Mouse (Mus musculus) heart, embryonic 14.5 days (tissue): Measurements from ENCODE around the gene Abraxas2. TPM values are rescaled to one million over a fixed set of nuclear protein-coding genes. Genes with fewer than 3 reads are reported as not detected.

ENCODE experiments used
- ATAC-seq: fragments of 200-750 bp; cut with Nextera tagmentation; 2 replicates; pipeline ENCODE4 v1.8.0; 2017; ENCODE audit warnings: low read depth, moderate TSS enrichment; ENCODE audit not compliant: insufficient number of reproducible peaks, insufficient read depth, low FRiP score
- H3K27ac ChIP-seq, 2 experiments: fragments of 200-500 bp in 1 of 2; fragments of 300-500 bp in 1 of 2; sonication (generic) in 1 of 2; replicated peaks in 1 of 2; 2 replicates each; pipeline ENCODE4 v1.5.1; 2012 to 2014; ENCODE audit warnings: low read depth in 2 of 2, low read length in 2 of 2, control low read depth in 1 of 2, mild to moderate bottlenecking in 1 of 2, mixed read lengths in 1 of 2; ENCODE audit not compliant: control insufficient read depth in 1 of 2, insufficient read depth in 1 of 2
- H3K27me3 ChIP-seq: fragments of 300-500 bp; sonication (generic); 2 replicates; pipeline ENCODE4 v1.6.1; 2014; ENCODE audit warnings: mild to moderate bottlenecking, low read length, control low read depth; ENCODE audit not compliant: control insufficient read depth, insufficient read depth
- H3K36me3 ChIP-seq: fragments of 300-500 bp; sonication (generic); 2 replicates; pipeline ENCODE4 v1.6.1; 2014; ENCODE audit warnings: mild to moderate bottlenecking, control low read depth, low read length, mixed read lengths; ENCODE audit not compliant: control insufficient read depth, insufficient read depth
- H3K4me1 ChIP-seq, 2 experiments: fragments of 200-500 bp in 1 of 2; fragments of 300-500 bp in 1 of 2; sonication (generic) in 1 of 2; 2 replicates each; pipeline ENCODE4 v1.6.1; 2012 to 2014; ENCODE audit warnings: low read length in 2 of 2, control low read depth in 1 of 2, mixed read lengths in 1 of 2; ENCODE audit not compliant: control insufficient read depth in 2 of 2, insufficient read depth in 2 of 2
- H3K4me2 ChIP-seq: fragments of 300-500 bp; sonication (generic); 2 replicates; pipeline ENCODE4 v1.6.1; 2014; ENCODE audit warnings: mild to moderate bottlenecking, low read length
- H3K4me3 ChIP-seq, 2 experiments: fragments of 200-500 bp in 1 of 2; fragments of 300-500 bp in 1 of 2; sonication (generic) in 1 of 2; 2 replicates each; pipeline ENCODE4 v1.5.1; 2012 to 2014; ENCODE audit warnings: low read length in 2 of 2, mild to moderate bottlenecking in 2 of 2, control low read depth in 1 of 2, low read depth in 1 of 2, moderate library complexity in 1 of 2; ENCODE audit not compliant: control insufficient read depth in 1 of 2, insufficient read depth in 1 of 2
- H3K9ac ChIP-seq: fragments of 300-500 bp; sonication (generic); 2 replicates; pipeline ENCODE4 v1.6.1; 2014; ENCODE audit warnings: mild to moderate bottlenecking, low read length
- H3K9me3 ChIP-seq: fragments of 300-500 bp; sonication (generic); 2 replicates; pipeline ENCODE4 v1.6.1; 2016; ENCODE audit warnings: low read length, control low read depth; ENCODE audit not compliant: control insufficient read depth
- WGBS: fragments of 180-500 bp; shearing (Covaris S2); extraction: QIAGEN DNeasy Blood & Tissue Kit; methylation state at CpG from one replicate; pipeline ENCODE4 v1.1.7; 2014; 5-methylcytosine and 5-hydroxymethylcytosine counted together
- polyA plus RNA-seq: library from polyadenylated mRNA; unstranded; fragments of >200 nt; fragmentation: Nextera tagmentation; extraction: Ambion mirVana; gene quantifications from 2 replicates; pipeline ENCODE4 v1.2.1, GENCODE M21; 2014

The Abraxas2 gene
- polyA plus RNA-seq, 1 experiment from 2014 or later: 33.0 TPM

DNA sequence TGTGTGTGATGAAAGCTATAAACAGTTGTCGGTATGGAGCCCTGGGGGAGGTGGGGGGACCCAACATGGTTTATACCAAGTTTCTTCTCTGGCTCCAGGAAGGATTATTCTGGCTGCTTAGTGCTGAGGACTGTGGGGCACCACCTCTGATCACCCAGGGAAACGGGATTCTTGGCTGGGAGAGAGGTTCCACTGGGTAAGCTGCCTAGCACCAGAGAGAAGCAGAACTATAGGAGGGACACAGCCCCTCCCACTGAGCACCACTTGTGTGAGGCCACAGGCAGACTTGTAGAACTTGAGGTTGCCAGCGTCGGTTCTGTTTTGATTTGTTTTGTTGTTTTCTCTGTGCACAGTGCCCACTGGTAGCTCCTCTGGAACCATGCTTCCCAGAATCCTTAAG lies 5.1 kb upstream of the Abraxas2 start:
- 73% methylated on average over 4 of the region's 4 CpGs for WGBS

DNA sequence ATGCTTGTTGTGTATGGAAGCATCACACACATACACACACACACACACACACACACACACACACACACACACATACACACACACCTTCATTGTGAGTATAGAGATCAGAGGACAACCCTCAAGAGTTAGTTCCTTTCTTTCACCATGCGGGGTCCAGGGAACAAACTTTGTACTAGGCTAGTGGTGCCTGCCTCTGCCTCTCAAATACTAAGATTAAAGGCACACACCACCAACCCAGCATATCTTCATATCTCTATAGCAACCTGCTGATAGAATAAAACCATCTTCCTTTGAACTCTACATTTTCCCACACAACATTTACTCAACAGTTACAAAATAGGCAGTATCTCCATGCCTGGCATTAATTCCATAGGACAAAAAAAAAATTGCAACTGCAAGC lies 2.9 kb upstream of the Abraxas2 start:
- 65% methylated on average over 1 of the region's 1 CpGs for WGBS
- Histone ChIP-seq H3K27ac (no peak overlapping the region), H3K4me3 (no peak overlapping the region), H3K4me2 (no peak overlapping the region), H3K9me3 (no peaks in the 10 kb centered on the region), H3K27me3 (no peaks in the 10 kb centered on the region), H3K9ac (no peak overlapping the region), H3K36me3 (no peaks in the 10 kb centered on the region), H3K4me1 (peaks cover 3 to 14% of the 10 kb centered on the region in 2 experiments; a peak in 3 of 4 replicates)
- ATAC-seq: no peak

More for the DNA sequence above, 5.1 kb upstream of the Abraxas2 start:
- Histone ChIP-seq H3K4me3 (no peak overlapping the region), H3K27ac (no peak overlapping the region), H3K4me1 (peaks cover 3 to 5% of the 10 kb centered on the region in 2 experiments; a peak in 2 of 4 replicates), H3K27me3 (no peaks in the 10 kb centered on the region), H3K36me3 (peaks cover 20% of the 10 kb centered on the region), H3K9ac (no peak overlapping the region), H3K4me2 (no peak overlapping the region), H3K9me3 (no peaks in the 10 kb centered on the region)
- ATAC-seq: no peak

DNA sequence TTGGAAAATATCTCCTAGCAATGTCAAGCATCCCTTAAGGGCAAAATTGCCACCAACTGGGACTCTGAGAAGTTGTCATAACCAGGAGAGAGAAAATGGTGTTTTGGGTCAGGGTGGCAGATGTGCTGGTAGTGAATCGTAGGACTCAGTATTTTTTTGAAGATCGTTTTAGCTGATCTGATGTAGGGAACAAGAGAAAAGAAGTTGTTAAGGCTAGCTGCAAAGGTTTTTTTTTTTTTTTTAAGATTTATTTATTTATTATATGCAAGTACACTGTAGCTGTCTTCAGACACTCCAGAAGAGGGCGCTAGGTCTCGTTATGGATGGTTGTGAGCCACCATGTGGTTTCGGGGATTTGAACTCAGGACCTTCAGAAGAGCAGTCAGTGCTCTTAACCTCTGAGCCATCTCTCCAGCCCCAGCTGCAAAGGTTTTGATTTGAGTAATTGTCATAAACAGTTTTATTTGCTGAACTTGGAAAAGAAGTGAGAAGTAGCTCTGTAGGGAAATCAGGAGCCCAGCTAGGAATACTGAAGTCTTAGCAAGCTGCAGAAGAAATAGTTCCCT lies 899 bp upstream of the Abraxas2 start:
- no peak for ATAC-seq
- Histone ChIP-seq H3K27me3 (no peaks in the 10 kb centered on the region), H3K4me1 (peaks cover 0 to 9% of the 10 kb centered on the region in 2 experiments; a peak in 2 of 4 replicates), H3K9ac (no peak overlapping the region), H3K4me3 (no peak overlapping the region), H3K9me3 (no peaks in the 10 kb centered on the region), H3K36me3 (no peaks in the 10 kb centered on the region), H3K4me2 (no peak overlapping the region), H3K27ac (no peak overlapping the region)
- 78% methylated on average over 5 of the region's 5 CpGs for WGBS

DNA sequence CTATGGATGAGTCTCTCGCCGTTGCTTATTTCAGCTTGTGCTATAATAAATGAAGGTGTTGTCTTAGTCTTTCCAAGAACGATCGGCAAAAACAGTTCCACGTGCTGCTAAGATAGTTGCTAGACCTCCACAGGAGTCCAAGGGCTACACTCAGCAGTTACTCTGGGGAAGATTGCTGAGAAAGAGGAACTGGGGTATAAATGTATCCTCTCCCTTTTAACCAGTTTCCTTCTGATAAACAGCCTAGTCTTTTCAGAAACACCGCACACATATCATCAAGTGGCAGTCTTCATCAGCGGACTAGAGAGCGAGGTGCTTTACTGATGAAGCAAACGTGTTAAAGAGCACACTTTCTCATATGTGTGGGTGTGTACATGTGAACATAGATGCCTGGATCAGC lies 7.3 kb downstream of the Abraxas2 start:
- peaks cover 64% of the 10 kb centered on the region for H3K36me3 ChIP-seq
- no peak overlapping the region for H3K4me3 ChIP-seq
- H3K4me1 ChIP-seq: no peaks in the 10 kb centered on the region
- H3K27ac ChIP-seq: no peak overlapping the region
- no peak overlapping the region for H3K4me2 ChIP-seq
- ATAC-seq: no peak
- H3K9me3 ChIP-seq: no peaks in the 10 kb centered on the region
- 93% methylated on average over 9 of the region's 9 CpGs for WGBS
- no peaks in the 10 kb centered on the region for H3K27me3 ChIP-seq
- no peak overlapping the region for H3K9ac ChIP-seq

DNA sequence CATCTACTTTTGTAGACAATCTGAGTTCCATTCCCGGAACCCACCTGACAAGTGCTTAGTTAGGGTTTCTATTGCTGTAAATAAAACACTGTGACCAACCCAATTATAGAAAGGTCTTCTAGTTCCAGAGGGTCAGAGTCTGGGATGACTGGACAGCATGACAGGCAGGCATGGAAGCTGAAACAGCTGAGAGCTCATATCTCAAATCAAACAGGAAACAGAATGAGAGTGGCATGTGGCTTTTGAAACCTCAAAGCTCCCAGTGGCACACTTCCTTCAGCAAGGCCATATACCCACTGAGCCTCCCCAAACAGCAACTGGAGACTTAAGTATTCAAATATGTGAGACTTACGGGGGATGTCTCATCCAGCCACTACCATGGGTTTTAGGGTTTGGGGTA lies 14.0 kb downstream of the Abraxas2 start:
- Histone ChIP-seq H3K27me3 (no peaks in the 10 kb centered on the region), H3K36me3 (peaks cover 93% of the 10 kb centered on the region), H3K4me2 (no peak overlapping the region), H3K27ac (no peak overlapping the region), H3K4me3 (no peak overlapping the region), H3K9me3 (no peaks in the 10 kb centered on the region), H3K4me1 (no peaks in the 10 kb centered on the region), H3K9ac (no peak overlapping the region)
- ATAC-seq: no peak
- WGBS: 82% methylated on average over 2 of the region's 2 CpGs

DNA sequence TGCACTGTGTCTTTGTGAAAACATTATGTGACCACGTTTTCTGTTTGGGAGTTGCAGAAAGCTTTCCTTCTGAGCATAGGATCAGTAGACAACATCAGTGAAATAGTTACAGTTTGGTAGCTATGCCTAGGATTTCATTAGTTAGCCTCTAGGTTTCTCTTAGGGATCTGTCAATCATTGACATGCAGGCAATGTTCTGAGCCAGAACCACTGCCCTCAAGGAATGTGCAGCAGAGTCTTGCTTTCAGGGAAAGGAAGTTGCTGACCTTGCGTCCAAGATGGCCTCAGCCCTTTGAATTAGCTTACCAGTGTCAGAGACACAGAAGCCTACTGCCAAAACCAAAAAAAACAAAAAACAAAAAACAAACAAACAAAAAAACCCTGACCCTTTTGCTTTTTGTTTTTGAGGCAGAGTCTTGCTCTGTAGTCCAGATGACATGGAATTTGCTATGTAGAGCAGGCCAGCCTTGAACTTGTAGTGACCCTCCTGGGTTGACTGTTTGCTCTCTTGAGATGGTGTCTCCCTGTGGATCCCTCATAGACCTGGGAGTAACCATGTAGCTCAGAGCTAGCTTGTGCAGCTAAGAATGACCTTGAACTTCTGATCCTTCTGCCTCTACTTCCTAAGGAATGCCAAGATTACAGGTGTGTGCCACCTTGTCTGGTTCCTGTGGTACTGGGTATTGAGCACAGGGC lies 16.5 kb downstream of the Abraxas2 start:
- Histone ChIP-seq H3K4me3 (no peak overlapping the region), H3K27me3 (no peaks in the 10 kb centered on the region), H3K27ac (no peak overlapping the region), H3K9me3 (no peaks in the 10 kb centered on the region), H3K9ac (no peak overlapping the region), H3K36me3 (peaks cover 94% of the 10 kb centered on the region), H3K4me2 (no peak overlapping the region), H3K4me1 (no peaks in the 10 kb centered on the region)
- WGBS: 89% methylated on average over 2 of the region's 2 CpGs
- ATAC-seq: no peak

DNA sequence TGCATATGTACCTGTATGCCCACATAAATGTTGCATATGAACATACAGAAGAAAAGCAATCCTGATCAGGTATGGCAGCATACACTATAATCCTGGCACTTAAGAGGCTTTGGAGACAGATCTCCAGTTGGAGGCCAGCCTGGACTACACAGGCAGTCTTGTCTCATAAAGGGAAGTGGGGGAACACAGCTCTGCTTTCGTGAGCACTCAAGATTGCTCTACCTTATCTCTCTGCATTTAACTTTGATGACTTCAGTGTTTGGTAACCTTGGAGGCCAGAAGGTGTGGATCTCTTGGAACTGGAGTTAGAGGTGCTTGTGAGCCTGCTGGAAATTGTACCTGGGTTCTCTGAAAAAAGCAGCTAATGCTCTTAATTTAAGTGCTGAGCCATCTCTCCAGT lies 21.3 kb downstream of the Abraxas2 start:
- ATAC-seq: no peak
- H3K9ac ChIP-seq: no peak overlapping the region

More for the DNA sequence above, 21.3 kb downstream of the Abraxas2 start:
- Histone ChIP-seq H3K36me3 (peaks cover 100% of the 10 kb centered on the region), H3K4me2 (no peak overlapping the region), H3K27ac (no peak overlapping the region), H3K4me3 (no peak overlapping the region), H3K4me1 (peaks cover 1 to 2% of the 10 kb centered on the region in 2 experiments; a peak in 1 of 4 replicates), H3K9me3 (no peaks in the 10 kb centered on the region), H3K27me3 (no peaks in the 10 kb centered on the region)
- WGBS: 30% methylated on average over 1 of the region's 1 CpGs
